Mouse (Mus musculus) erythroblast, embryonic 14.5 days (primary cell): Measurements from ENCODE around the gene Pcna.

ENCODE experiments used
- GATA1 ChIP-seq: IDR thresholded peaks from 2 replicates; pipeline ENCODE4 v1.6.1; 2012; ENCODE audit warnings: low read length, inconsistent platforms, mixed read lengths
- TAL1 ChIP-seq: IDR thresholded peaks from 3 replicates; pipeline ENCODE4 v1.6.1; 2012; ENCODE audit warnings: low read length, inconsistent platforms, mixed read lengths

DNA sequence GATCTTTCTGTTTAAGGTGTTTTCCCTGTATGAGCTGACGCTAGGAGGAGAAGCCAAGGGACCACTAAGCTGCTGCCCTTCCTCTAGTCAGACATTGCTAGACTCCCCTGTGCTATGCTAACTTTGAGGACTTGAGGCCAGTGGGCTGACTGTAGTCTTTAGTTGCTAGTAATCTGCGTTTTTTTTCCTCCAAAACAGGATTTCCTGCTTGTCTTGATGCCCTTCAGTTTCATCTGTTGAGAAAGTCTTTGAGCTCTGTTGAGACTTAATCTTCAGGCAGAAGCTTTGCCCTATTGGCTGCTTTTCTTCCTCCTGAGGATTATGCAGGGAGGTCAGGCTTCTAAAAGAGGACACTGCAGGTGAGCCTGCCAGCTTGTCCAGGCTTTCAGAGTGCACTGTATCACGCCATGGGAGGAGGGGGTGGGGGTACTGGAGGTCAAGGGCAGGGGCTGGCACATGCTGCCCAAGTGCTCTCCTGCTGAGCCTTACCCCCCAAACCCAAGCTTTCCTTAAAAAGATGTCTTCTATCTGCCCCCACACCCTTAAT is 26.3 kb upstream of the Pcna start:
- TF ChIP-seq GATA1 (no peak), TAL1 (no peak)
